Mouse (Mus musculus) kidney, postnatal 14 days (tissue): ENCODE data around the gene Bpifb9a.
"Not testable (repeated sequence)": the region's sequence is repeated elsewhere in the genome, so short reads cannot be mapped to it uniquely, and the experiment has no call there.

ENCODE experiments used
- DNase-seq: peaks from one replicate; pipeline ENCODE4 v3.0.0; 2022; ENCODE audit warnings: mixed read lengths

Gene Bpifb9a

DNA sequence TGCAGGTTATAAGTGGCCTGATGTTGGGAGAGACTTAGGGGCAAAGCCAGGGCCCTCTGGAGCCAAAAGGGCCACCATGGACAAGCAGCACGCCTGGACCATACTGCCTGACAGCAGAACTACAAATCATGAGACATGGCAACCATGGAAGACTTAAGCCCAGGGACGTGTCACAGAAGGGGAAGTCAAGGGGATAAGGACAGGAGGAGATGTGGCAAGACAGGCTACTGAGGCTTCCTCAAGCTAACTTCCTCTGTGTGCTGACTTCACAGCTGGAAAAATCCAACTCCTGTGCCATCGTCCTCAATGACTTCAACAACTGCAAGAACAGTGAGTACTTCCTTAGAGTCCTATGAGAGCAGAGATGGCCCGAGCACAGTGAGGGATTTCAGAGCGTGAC lies 56.1 kb downstream of the Bpifb9a start:
- DNase-seq = not testable (repeated sequence)
